Mouse (Mus musculus) heart, adult 2 months (tissue): ENCODE measurements around the gene Itk. TPM values are rescaled to one million over a fixed set of nuclear protein-coding genes. Genes with fewer than 3 reads are reported as not detected.

ENCODE experiments used
- DNase-seq, 2 experiments: peaks; one replicate each; pipeline ENCODE4 v3.0.0; 2021
- H3K27ac ChIP-seq: fragments of 200-600 bp; 2 replicates; pipeline ENCODE4 v1.8.1; 2022
- H3K27me3 ChIP-seq: fragments of 200-500 bp; 2 replicates; pipeline ENCODE4 v1.6.1; 2012; ENCODE audit warnings: mild to moderate bottlenecking, low read length, inconsistent platforms, mixed read lengths; ENCODE audit not compliant: control insufficient read depth, insufficient read depth
- H3K36me3 ChIP-seq: fragments of 200-500 bp; 2 replicates; pipeline ENCODE4 v1.6.1; 2012; ENCODE audit warnings: low read length, inconsistent platforms; ENCODE audit not compliant: control insufficient read depth, insufficient read depth
- H3K4me1 ChIP-seq: fragments of 200-500 bp; 2 replicates; pipeline ENCODE4 v1.6.1; 2011; ENCODE audit warnings: low read length; ENCODE audit not compliant: control insufficient read depth, insufficient read depth
- H3K4me3 ChIP-seq: fragments of 200-600 bp; 2 replicates; pipeline ENCODE4 v1.8.1; 2022
- H3K79me2 ChIP-seq: fragments of 200-500 bp; replicated peaks from 2 replicates; pipeline ENCODE4 v1.6.1; 2012; ENCODE audit warnings: mild to moderate bottlenecking, inconsistent platforms, low read length, moderate library complexity, mixed read lengths; ENCODE audit not compliant: control insufficient read depth, insufficient read depth
- H3K9ac ChIP-seq: fragments of 200-500 bp; 2 replicates; pipeline ENCODE4 v1.6.1; 2012; ENCODE audit warnings: low read depth, mild to moderate bottlenecking, control low read depth, inconsistent platforms, low read length, mixed read lengths
- CTCF ChIP-seq: fragments of 200-600 bp; IDR thresholded peaks from 2 replicates; pipeline ENCODE4 v1.8.1; 2022; ENCODE audit warnings: antibody characterized with exemption, mild to moderate bottlenecking, moderate library complexity
- EP300 ChIP-seq: fragments of 200-500 bp; IDR thresholded peaks from 2 replicates; pipeline ENCODE4 v1.6.1; 2011; ENCODE audit warnings: low read depth, low read length, control low read depth; ENCODE audit not compliant: insufficient read depth
- POLR2A ChIP-seq: fragments of 200-500 bp; IDR thresholded peaks from 2 replicates; pipeline ENCODE4 v1.6.1; 2011; ENCODE audit warnings: mild to moderate bottlenecking, low read depth, low read length, control low read depth; ENCODE audit not compliant: insufficient read depth
- whole genome bisulfite sequencing: fragments of 180-500 bp; shearing (Covaris S2); methylation state at CpG from one replicate; pipeline ENCODE4 v1.1.7; 2018; 5-methylcytosine and 5-hydroxymethylcytosine counted together
- intact Hi-C: fragments of 180-260 bp; cut with DNase I; formaldehyde crosslinking; loops from one replicate; pipeline ENCODE4 v1.15.1; 2025
- polyA plus RNA-seq: library from polyadenylated mRNA; depleted of rRNA; stranded (reverse); fragments of >200 nt; gene quantifications from 2 replicates; pipeline ENCODE4 v1.2.3, GENCODE M21; 2012
- total RNA-seq, 2 experiments: library from RNA; stranded (reverse); gene quantifications; 2 replicates each; pipeline ENCODE4 v1.2.3; 2021

Gene Itk
- total and polyA plus RNA-seq, 3 experiments, result 0.26 to 0.51 (median 0.30) TPM

DNA sequence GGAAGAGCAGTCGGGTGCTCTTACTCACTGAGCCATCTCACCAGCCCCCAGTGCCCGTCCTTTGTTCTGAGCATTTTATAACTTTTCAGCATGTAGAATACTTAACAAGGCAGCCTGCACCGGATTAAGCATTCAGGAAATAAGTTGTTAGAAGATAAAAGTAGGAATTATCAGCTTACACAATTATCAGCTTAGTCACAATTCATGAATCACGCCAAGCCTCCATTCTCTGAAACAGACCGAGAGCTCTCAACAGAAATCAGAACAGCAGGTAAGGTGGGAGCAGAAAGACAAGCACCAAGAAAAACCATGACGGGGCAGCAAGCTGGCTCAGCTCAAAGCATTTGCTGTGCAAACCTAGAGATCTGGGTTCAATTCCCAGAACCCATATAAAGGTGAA lies 89.4 kb downstream of the Itk start:
- WGBS, result 40% methylated on average over 6 of the region's 6 CpGs
- no peaks in the 10 kb centered on the region for H3K27me3 ChIP-seq
- H3K4me3 ChIP-seq, result no peak overlapping the region

DNA sequence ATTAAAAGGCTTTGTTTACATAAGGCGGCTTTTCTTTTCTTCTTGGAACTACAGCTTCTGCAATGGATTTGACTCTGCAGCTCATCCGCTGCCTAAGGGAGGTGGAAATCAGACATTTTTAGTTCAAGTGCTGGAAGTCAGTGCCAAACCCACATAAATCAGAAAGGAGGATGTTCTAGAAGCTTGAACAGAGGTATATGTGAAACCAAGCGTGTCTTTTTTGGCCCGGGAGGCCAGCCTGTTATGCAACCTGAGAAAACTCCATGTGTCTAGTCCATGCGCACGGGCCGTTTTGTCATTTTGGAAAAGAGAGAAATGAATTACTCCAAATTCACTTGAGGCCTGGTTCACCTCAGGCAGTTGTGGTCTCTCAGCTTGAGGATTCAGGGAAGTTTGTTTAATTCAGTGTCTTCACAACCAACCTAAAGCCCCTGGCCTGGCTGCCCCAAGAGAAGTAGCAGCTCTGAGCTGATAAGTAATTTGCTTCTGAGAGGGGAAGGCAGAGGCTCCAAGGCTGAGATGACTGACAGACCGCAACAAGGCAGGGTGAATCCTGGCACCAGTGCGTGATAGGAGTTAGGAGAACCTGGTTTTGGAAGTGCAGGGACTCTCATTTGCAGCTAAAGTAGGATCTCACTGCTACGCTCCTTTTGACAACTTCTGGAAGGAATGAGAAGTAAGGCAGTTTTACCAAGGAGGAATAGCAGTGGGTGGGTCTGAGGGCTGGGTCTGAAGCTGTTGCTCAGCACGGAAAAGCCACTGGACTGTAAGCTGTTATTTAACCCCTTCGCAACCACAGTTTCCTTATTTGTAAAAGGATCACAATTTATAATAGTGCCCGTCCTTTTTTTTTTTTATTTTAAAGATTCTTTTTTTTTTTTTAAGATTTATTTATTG lies 90.2 kb downstream of the Itk start:
- H3K79me2 ChIP-seq, result peaks cover 2% of the 10 kb centered on the region; the same call in 1 of the 2 replicates
- no peak overlapping the region for H3K4me3 ChIP-seq
- peaks cover 2% of the 10 kb centered on the region; the same call in 1 of the 2 replicates for H3K4me1 ChIP-seq
- 61% methylated on average over 13 of the region's 13 CpGs for WGBS
- intact Hi-C loops, result no loop called here
- no peak overlapping the region for H3K27ac ChIP-seq
- no peaks in the 10 kb centered on the region for H3K27me3 ChIP-seq
- H3K9ac ChIP-seq, result no peak overlapping the region
- no peak for DNase-seq
- no peaks in the 10 kb centered on the region for H3K36me3 ChIP-seq
- no peak for TF ChIP-seq CTCF
- TF ChIP-seq EP300, result no peak
- no peak for TF ChIP-seq POLR2A

More for the DNA sequence above, 89.4 kb downstream of the Itk start:
- intact Hi-C loops, result no loop called here
- no peaks in the 10 kb centered on the region for H3K79me2 ChIP-seq
- H3K4me1 ChIP-seq, result peaks cover 2% of the 10 kb centered on the region; the same call in 1 of the 2 replicates
- TF ChIP-seq POLR2A (no peak), EP300 (no peak), CTCF (no peak)
- no peak for DNase-seq
- no peak overlapping the region for H3K9ac ChIP-seq
- no peaks in the 10 kb centered on the region for H3K36me3 ChIP-seq
- no peak overlapping the region for H3K27ac ChIP-seq

DNA sequence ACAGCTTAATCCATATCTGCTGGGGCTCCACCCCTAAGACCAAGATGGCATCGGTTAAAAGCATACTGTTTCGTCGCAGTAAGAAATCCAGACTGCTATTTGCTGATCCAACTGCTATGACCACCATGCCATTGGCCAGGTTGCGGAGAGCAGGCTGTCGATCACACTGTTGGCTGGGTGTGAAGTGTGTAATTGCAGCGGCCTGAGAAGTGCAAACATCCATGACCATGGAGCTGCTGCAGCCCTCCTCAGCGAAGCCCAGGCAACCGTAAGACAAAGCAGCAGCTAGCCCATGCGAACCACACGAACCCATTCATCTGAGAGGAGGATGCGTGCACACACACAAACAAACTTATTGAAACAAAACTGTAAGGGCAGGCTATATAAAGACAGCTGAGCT lies 94.9 kb downstream of the Itk start:
- Histone ChIP-seq H3K4me3 (no peak overlapping the region), H3K36me3 (no peaks in the 10 kb centered on the region), H3K27me3 (no peaks in the 10 kb centered on the region), H3K27ac (no peak overlapping the region), H3K9ac (no peak overlapping the region), H3K4me1 (peaks cover 2% of the 10 kb centered on the region; the same call in 1 of the 2 replicates), H3K79me2 (peaks cover 2% of the 10 kb centered on the region; the same call in 1 of the 2 replicates)
- TF ChIP-seq EP300, result no peak
- no peak for TF ChIP-seq CTCF
- no peak for TF ChIP-seq POLR2A
- DNase-seq, result no peak
- intact Hi-C loops, result no loop called here
- 89% methylated on average over 11 of the region's 11 CpGs for WGBS

DNA sequence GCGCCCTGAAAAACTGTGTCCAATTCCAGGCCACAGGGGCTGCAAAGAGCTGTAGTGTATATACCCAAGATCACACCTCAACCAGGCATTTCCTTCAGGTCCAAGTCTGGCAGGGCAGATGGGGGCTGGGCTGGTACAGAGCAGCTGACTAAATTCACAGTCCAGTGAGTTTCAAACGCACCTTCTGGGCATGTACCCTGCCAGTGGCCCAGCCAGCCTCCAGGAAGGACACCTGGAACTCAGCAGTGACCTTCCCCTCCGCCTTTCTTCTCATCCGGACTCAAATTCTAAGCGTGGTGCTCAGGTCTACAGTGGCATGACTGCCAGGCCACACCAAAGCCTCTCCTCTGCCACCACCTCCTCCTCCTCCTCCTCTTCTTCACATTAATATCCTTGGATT lies 95.8 kb downstream of the Itk start:
- Histone ChIP-seq H3K27ac (no peak overlapping the region), H3K27me3 (no peaks in the 10 kb centered on the region), H3K9ac (no peak overlapping the region), H3K79me2 (peaks cover 2% of the 10 kb centered on the region; the same call in 1 of the 2 replicates), H3K4me1 (no peaks in the 10 kb centered on the region), H3K4me3 (no peak overlapping the region), H3K36me3 (no peaks in the 10 kb centered on the region)
- intact Hi-C loops, result no loop called here
- DNase-seq, result no peak
- TF ChIP-seq CTCF (no peak), POLR2A (no peak), EP300 (no peak)
- WGBS, result 82% methylated on average over 5 of the region's 5 CpGs

DNA sequence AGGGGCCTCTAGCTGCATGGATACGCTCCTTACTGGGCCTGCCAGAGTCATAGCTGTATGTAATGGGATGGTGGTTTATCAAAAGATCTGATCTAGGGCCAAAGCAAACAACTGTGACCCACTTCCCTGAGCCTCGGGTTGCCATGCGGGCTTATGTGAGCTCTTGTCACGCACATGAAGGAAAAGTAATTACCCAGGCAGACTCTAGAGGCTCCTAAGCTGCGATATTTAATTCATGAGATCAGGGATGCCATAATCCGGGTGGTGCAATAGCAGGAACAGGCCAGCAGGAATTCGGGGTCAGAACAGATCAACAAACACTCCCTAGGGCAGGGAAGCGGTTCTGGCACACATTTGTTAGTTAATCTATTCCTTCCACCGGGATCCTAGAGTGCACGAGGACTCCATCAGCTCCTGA lies 98.3 kb downstream of the Itk start:
- H3K4me3 ChIP-seq, result no peak overlapping the region
- peaks cover 2% of the 10 kb centered on the region; the same call in 1 of the 2 replicates for H3K79me2 ChIP-seq
- H3K27me3 ChIP-seq, result no peaks in the 10 kb centered on the region
- 50% methylated on average over 10 of the region's 10 CpGs for WGBS
- intact Hi-C loops, result no loop called here
- no peak overlapping the region for H3K9ac ChIP-seq
- no peak overlapping the region for H3K27ac ChIP-seq
- H3K4me1 ChIP-seq, result no peaks in the 10 kb centered on the region
- no peak for DNase-seq
- TF ChIP-seq POLR2A (no peak), CTCF (no peak), EP300 (no peak)
- no peaks in the 10 kb centered on the region for H3K36me3 ChIP-seq

DNA sequence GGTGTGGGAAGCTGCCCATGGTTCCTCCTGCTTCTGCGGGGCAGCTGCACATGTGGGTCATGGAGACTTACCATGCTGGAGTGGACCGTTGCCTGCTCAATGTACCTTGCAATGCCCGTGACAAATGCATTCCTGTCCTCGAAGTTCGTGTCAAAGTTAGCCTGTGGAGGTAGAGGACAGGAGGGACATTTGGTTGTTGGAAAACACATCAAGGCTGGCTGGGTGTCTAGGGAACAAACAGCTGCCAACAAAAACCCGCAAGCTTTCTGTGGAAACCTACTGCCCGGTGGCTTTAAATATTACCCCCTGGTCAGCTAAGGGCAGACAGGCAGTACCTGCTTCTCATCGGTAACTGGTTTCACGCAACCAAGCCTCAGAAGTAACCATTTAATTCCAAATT lies 99.8 kb downstream of the Itk start:
- no peak overlapping the region for H3K4me3 ChIP-seq
- H3K27ac ChIP-seq, result no peak overlapping the region
- whole genome bisulfite sequencing, result 64% methylated on average over 9 of the region's 9 CpGs
- no peaks in the 10 kb centered on the region for H3K4me1 ChIP-seq
- no peak overlapping the region for H3K9ac ChIP-seq
- no peaks in the 10 kb centered on the region for H3K27me3 ChIP-seq
- peaks cover 2% of the 10 kb centered on the region; the same call in 1 of the 2 replicates for H3K79me2 ChIP-seq
- DNase-seq, result no peak
- H3K36me3 ChIP-seq, result no peaks in the 10 kb centered on the region
- intact Hi-C loops, result no loop called here
- TF ChIP-seq POLR2A, result no peak
- no peak for TF ChIP-seq CTCF
